Mouse (Mus musculus) frontal cortex, adult (tissue): Measurements from ENCODE around the gene Stk16.
A peak's percentile ranks its signal among the peaks of the same experiment; 100 is the strongest.

ENCODE experiments used
- ATAC-seq: cut with Nextera tagmentation; 2 replicates; pipeline ENCODE4 v1.9.2; 2017; ENCODE audit warnings: mild to moderate bottlenecking, moderate library complexity, mixed read lengths; ENCODE audit not compliant: low TSS enrichment

Stk16 gene

DNA sequence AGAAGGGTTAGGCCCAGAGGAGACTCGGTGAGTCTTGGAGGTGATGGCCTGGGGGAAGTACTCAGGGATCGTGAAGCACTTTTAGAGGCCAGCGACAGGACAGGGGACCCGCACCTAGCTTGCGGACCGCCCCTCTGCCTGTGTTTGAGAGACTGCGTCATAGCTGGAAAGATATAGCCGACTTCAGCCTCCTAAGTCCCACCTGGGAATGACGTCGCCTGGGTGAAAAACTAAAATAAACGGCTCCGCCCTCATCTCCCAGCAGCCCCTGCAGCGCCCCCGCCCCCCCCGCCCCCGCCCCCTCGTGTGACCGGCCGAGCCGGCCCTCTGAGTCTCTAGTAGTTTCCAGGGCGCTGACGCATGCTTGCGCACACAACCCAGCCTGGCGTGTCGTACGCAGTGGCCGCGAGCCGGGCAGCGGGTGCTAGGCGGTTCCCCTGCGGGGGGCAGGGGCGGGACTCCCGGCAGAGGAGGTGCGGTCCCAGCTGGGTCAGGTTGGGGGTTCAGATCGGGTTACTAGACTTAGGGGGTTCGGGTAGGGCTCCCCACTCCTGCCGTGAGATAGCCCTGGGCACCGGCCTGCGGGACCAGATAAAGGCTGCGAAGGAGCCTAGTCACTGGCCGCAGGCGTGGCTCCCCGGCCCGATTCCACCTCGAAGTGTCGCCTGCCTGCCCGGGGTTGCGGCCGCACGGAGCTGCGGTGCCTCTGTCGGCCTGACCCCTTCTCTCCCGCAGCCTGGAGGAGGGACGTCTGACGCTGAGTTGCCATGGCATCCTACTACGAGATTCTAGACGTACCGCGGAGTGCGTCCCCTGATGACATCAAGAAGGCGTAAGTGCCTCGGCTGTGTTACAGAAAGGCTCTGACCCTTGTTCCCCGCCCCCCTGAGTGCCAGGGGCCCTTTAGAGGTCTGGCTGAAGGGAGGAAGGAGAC is 25.7 kb downstream of the Stk16 start, which contains the start of gene Dnajb2:
TSS of gene Dnajb2 (plus strand) at position 290 of the 934 bp plus-strand sequence.
- ATAC-seq: peak; percentile 51

DNA sequence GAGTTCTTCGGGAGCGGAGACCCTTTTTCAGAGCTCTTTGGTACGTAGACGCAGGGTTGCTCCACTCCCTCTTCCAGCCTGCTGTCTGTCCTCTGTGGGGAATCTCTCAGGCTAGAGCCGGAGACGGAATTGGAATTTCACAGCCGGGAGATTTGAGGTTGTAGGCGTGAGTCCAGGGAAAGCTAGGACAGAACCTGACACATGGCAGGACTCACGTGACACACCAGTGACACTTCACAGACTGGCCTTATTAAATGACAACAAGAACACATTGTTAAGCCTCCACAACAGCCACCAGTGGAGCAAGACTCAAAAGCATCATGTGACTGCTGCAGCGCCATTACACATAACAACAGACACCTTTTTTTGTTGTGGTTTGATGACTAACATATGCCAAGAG is 29.0 kb downstream of the Stk16 start:
- peak; percentile 18; the same call in 1 of the 2 replicates for ATAC-seq

DNA sequence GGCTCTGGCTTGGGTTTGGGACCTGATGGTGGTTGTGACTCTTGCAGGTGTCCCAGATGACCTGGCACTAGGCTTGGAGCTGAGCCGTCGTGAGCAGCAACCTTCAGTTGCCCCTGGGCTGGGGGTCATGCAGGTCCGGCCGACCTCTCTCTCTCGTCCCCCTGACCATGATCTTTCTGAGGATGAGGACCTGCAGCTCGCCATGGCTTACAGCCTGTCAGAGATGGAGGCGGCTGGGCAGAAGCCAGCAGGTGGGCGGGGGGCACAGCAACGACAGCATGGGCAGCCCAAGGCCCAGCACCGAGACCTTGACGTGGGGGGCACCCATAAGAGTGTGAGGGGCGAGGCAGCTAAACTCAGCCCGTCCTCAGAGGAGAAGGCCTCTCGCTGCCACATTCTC is 32.8 kb downstream of the Stk16 start:
- ATAC-seq: no peak

DNA sequence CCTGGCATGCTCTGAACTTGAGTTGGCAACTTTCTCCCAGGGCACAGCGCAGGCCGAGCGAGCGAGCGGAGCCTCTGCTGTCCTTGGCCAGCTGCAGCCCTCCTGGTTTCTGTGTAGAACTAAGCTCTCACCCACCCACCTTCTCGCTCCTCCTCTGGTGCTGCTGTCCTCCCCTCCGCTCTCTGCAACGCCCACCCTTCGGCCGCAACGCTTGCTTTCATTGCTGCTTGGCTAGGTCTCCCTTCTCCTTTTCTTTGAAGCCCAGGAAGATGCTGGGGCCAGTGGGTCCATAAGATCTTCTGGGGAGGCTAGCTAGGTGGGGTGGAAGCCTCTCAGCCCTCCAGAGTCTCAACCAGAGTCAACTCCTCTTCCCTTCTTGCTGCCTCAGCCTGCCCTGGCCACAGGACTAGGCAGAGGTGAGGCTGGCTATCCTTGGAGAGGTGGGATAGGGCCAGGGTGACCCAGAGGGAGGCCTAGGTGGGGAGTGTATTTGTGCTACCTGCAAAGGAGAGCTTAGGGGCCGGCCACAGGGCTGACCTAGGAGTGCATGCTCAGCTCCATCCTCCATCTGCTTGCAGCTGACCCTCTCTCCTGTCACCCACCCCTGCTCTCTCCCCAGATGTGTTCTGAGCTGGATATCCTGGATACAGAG is 33.7 kb downstream of the Stk16 start:
- peak; percentile 20 for ATAC-seq

GRCm38 (mm10) chr1:75244836-75245235 is 34.2 kb downstream of the Stk16 start:
- ATAC-seq: peak; percentile 73

DNA sequence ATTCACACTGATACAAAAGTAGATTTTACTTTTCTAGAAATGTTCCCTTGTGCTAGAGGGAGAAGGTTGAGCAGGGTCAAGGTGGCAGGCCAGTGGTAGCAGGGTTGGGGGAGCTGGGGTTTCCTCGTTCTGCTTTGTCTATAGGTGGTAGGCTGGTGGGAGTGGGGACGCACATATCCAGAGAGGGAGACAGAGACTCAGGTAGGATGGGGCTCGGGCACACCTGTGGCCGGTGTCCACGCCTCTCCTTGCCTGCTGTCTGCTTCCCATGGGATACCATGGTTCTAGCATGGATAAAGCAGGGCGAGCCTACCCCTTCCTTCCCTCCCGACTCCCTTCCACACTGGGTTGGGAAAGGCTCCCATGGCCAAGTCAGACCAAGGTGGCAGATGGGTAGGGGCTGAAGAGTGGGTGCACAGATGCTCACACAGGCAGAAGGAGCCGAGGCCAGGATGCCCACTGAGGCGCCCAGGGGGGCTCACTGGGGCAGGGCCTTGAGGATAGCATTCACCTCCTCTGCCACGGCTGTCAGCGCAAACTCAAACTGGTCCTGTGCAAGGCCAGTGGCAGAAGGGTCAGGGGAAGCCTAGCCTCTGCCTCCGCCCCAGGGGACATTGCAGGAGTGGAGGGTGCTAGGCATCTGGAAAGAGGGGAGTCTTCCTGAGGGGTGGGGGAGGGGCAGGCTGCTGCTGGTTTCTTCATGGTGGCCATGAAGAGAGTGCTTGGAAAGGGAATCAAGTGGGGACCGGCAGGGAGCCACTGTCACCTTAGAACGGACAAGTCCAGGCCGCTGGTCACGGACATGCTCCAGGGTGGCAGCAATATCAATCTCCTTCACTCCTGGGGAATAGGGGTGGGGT is 36.7 kb downstream of the Stk16 start:
- ATAC-seq: no peak

DNA sequence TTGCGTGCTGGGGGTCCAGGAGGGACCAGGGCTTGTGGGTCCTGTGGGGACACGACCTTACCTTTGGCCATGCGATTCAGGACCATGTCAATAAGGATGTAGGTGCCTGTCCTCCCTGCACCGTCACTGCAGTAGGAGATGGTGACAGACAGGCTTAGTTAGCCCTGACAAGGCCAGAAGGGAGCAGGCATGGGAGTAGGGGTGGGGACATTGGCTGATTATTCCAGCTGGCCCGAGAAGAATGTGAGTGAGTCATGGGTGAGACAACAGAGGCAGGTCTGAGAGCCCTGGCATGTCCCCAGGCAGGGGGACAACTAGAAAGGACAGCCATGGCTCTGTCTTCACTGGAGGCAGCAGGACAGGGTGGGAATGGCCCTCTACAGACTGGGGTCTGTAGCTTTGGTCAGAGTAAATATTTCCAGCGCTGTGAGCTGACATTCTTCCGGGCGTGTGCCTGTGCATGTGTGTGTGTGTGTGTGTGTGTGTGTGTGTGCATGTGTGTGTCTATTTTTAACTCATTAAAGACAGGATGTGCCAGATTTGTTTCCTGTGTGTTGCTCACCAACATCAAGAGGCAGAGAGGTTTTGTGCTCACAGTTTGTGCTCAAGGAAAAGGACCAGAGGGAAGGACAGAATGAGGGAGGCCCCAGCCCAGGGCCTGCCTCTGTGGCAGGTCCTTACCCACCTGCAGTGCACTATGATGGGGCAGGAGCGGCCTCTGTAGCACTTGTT is 37.6 kb downstream of the Stk16 start:
- ATAC-seq: peak; percentile 13

DNA sequence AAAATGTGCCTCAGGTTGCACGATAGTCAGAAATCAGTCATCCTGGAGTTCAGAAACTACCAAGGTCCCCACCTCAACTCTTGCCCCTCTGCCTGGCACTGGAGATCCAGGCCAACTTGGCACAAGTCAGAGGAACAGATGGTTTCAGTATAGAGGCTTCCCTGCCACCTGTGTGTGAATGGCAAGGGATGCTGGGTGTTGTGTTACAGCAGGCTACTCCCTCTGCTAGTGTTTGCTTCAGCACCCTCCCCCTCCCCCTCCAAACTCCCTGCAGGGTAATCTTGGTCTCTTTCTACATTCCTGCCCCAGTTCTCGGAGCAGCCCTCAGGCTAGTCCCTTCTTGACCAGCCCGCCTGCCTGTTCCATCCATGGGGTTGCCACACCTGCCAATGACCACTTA is 39.9 kb downstream of the Stk16 start:
- ATAC-seq: no peak

GRCm38 (mm10) chr1:75251112-75251970 is 40.7 kb downstream of the Stk16 start:
- peak; percentile 10; the same call in 1 of the 2 replicates for ATAC-seq

- ATAC-seq: no peak
These were observed 41.7 kb downstream of the Stk16 start for GRCm38 (mm10) chr1:75252308-75252707.

DNA sequence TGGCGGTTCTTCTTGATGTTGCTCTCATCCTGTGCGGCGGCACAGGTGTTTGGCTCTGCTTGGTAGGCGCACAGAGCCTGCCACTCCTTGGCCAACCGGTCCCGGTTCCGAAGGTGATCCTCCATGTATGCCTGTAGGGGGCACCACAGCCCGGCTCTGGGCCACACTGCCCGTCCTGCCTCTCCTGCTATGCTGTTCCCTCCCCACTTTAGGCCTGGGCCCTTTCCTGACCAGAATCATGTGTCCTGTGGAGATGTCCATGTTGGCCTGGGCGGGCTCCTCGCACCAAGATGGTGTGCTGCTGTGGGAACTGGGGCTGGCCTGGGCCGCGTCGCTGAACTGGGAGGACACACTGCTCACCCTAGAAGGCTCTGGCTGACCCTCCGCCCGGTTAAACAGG is 42.4 kb downstream of the Stk16 start:
- ATAC-seq: no peak

- peak; percentile 15; the same call in 1 of the 2 replicates for ATAC-seq
These were observed 43.4 kb downstream of the Stk16 start for GRCm38 (mm10) chr1:75253849-75254624.

- peak; percentile 15; the same call in 1 of the 2 replicates for ATAC-seq
These were observed 44.0 kb downstream of the Stk16 start for GRCm38 (mm10) chr1:75254625-75255013.

DNA sequence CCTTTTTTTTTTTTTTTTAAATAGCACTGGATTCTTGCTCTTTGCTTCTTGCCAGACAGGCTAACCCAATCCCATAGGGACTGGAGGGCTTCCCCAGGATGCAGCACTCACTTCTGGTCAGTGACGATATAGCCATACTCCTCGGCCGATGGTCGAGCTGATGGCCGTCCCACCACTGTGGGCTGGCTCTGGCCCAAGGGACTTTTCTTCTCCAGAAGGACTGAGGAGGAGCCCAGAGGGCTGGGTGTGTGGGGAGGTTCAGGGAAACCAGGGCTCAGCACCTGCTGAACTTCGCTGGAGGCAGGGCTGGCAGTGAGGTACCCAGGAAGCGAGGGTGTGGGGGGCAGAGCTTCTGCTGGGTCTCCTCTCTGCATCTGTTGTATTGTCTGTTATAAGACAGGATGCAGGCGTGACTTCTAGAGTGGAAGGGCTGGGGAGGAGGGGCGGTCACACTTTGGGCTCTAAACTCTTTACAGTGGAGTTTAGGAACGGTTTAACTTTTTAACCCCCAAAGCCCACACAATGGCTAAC is 44.9 kb downstream of the Stk16 start:
- no peak for ATAC-seq

DNA sequence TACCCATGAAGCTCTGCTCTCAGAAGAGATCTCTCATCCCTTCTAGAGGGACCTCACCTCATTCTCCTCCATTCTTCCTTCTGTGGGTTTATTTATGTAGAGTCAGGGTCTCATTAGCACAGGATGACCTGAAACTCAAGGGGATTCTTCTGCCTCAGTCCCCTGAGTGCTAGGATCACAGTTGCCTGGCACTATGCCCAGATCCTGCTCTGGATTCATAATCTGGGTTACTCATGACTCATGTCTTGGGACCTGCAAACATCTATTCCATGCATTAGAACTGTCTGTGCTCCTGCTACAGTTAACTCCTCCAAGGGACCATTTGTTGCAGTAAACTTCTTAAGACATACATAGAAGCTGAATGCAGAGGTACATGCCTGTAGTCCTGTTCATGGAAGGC is 50.6 kb downstream of the Stk16 start:
- ATAC-seq: no peak

DNA sequence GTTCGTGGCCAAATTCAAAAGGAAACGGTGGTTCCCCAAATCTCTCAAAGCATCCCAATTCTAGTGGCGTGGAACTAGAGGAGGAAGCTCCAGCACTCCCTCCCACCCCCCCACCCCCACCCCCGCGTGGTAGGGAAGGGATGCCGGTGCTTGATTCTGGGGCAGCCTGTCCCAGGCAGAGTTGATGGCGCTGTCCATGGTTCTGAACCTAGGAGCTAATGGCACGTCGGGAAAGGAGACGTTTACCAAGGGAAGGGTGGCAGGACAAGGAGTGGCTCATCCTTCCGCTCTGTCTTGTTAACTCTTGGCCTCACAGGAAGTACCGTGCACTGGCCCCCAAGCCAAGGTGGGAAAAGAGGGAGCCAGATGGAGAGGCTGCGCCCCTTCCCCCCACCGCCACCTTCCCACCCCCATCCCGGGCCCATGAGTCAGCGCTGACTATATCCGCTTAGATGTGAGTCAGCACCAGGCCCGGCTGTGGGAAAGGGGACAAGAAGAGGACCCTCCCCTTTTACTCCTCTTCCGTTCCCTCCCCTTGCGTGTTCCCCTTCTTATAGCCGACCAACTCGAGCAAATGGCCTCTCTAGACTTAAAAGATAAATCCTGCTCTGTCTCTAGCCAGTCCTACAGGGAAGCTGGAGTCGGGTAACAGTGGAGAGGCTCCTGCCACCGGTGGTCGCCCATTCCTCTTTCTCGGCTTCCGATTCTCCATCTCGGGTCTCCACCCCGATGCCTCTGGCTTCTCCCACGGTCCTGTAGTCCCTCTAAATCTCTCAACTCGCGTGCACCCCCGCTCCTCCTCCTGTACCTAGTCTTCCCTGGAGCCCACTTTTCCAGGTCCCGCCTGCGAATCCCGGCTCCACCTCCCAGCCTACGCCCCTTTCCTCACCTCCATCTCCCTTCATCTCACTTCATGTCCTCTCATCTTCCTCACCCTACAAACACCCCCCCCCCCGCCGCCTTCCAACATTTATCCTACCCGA is 52.6 kb downstream of the Stk16 start:
- ATAC-seq: peak; percentile 49

- peak; percentile 76 for ATAC-seq
These were observed 53.6 kb downstream of the Stk16 start, which contains the start of gene Ptprn for GRCm38 (mm10) chr1:75264091-75264880. Gene Ptprn (minus strand): TSS chr1:75264502.
